Mouse (Mus musculus) limb, embryonic 14.5 days (tissue): ENCODE results near the gene Eln. TPM values are rescaled to one million over a fixed set of nuclear protein-coding genes. Genes with fewer than 3 reads are reported as not detected.

Experiments used
- ATAC-seq: fragments of 200-750 bp; cut with Nextera tagmentation; 2 replicates; pipeline ENCODE4 v1.8.0; 2017; ENCODE audit warnings: low read depth, moderate number of reproducible peaks, moderate TSS enrichment; ENCODE audit not compliant: low FRiP score
- DNase-seq: peaks from one replicate; pipeline ENCODE4 v3.0.0-alpha.2; 2015; ENCODE audit warnings: low spot score
- H3K27ac ChIP-seq: fragments of 300-500 bp; sonication (generic); replicated peaks from 2 replicates; pipeline ENCODE4 v1.5.1; 2014; ENCODE audit warnings: low read depth, mild to moderate bottlenecking, low read length, moderate library complexity, mixed read lengths
- H3K27me3 ChIP-seq: fragments of 300-500 bp; sonication (generic); 2 replicates; pipeline ENCODE4 v1.6.1; 2014; ENCODE audit warnings: low read length, mixed read lengths; ENCODE audit not compliant: control insufficient read depth, insufficient read depth
- H3K36me3 ChIP-seq: fragments of 300-500 bp; sonication (generic); 2 replicates; pipeline ENCODE4 v1.6.1; 2014; ENCODE audit warnings: mild to moderate bottlenecking, low read length, moderate library complexity, mixed read lengths; ENCODE audit not compliant: control insufficient read depth, insufficient read depth
- H3K4me1 ChIP-seq: fragments of 300-500 bp; sonication (generic); 2 replicates; pipeline ENCODE4 v1.6.1; 2014; ENCODE audit warnings: antibody characterized with exemption, low read length, mixed read lengths; ENCODE audit not compliant: control insufficient read depth, insufficient read depth
- H3K4me2 ChIP-seq: fragments of 300-500 bp; sonication (generic); replicated peaks from 2 replicates; pipeline ENCODE4 v1.6.1; 2014; ENCODE audit warnings: low read depth, mild to moderate bottlenecking, low read length, moderate library complexity; ENCODE audit not compliant: severe bottlenecking
- H3K4me3 ChIP-seq: fragments of 300-500 bp; sonication (generic); replicated peaks from 2 replicates; pipeline ENCODE4 v1.5.1; 2014; ENCODE audit warnings: low read length
- H3K9ac ChIP-seq: fragments of 300-500 bp; sonication (generic); 2 replicates; pipeline ENCODE4 v1.6.1; 2014; ENCODE audit warnings: mild to moderate bottlenecking, low read depth, low read length, moderate library complexity; ENCODE audit not compliant: severe bottlenecking
- H3K9me3 ChIP-seq: fragments of 300-500 bp; sonication (generic); 2 replicates; pipeline ENCODE4 v1.6.1; 2016; ENCODE audit warnings: low read length; ENCODE audit not compliant: control insufficient read depth
- POLR2A ChIP-seq: fragments of 200-500 bp; IDR thresholded peaks from 2 replicates; pipeline ENCODE4 v1.8.0; 2012; ENCODE audit warnings: inconsistent platforms, mild to moderate bottlenecking, moderate library complexity, borderline replicate concordance; ENCODE audit not compliant: insufficient read depth, insufficient read length; ENCODE audit errors: extremely low read depth
- WGBS: fragments of 180-500 bp; shearing (Covaris S2); extraction: QIAGEN DNeasy Blood & Tissue Kit; methylation state at CpG from one replicate; pipeline ENCODE4 v1.1.7; 2014; 5-methylcytosine and 5-hydroxymethylcytosine counted together
- polyA plus RNA-seq, 2 experiments: library from polyadenylated mRNA; depleted of rRNA in 1 of 2; stranded (reverse) in 1 of 2; unstranded in 1 of 2; fragments of >200 nt; fragmentation: Nextera tagmentation in 1 of 2; extraction: Ambion mirVana in 1 of 2; gene quantifications; 2 replicates each; pipeline versions ENCODE4 v1.2.1 to v1.2.3; 2012 to 2014

Gene Eln
- polyA plus RNA-seq, 2 experiments: 121 to 249 TPM

GRCm38 (mm10) chr5:134745000-134745399, 2.1 kb downstream of the Eln start:
- H3K4me3 ChIP-seq: no peak overlapping the region
- ATAC-seq (no peak), DNase-seq (no peak)
- H3K9me3 ChIP-seq: no peaks in the 10 kb centered on the region
- no peak overlapping the region for H3K4me2 ChIP-seq
- no peaks in the 10 kb centered on the region for H3K27me3 ChIP-seq
- no peaks in the 10 kb centered on the region for H3K36me3 ChIP-seq
- WGBS: 80% methylated on average over 3 of the region's 3 CpGs
- TF ChIP-seq POLR2A: no peak
- H3K4me1 ChIP-seq: peaks cover 38% of the 10 kb centered on the region
- H3K9ac ChIP-seq: no peak overlapping the region
- no peak overlapping the region for H3K27ac ChIP-seq

- DNase-seq: no peak
- Histone ChIP-seq H3K4me2 (no peak overlapping the region), H3K27ac (no peak overlapping the region), H3K27me3 (no peaks in the 10 kb centered on the region), H3K9ac (no peak overlapping the region), H3K36me3 (no peaks in the 10 kb centered on the region), H3K4me3 (no peak overlapping the region), H3K9me3 (no peaks in the 10 kb centered on the region), H3K4me1 (peaks cover 33% of the 10 kb centered on the region)
- no peak for TF ChIP-seq POLR2A
- 58% methylated on average over 12 of the region's 12 CpGs for WGBS
- no peak for ATAC-seq
These were observed 3.1 kb downstream of the Eln start for GRCm38 (mm10) chr5:134743991-134744390.

- H3K4me3 ChIP-seq: no peak overlapping the region
- no peaks in the 10 kb centered on the region for H3K9me3 ChIP-seq
- H3K4me2 ChIP-seq: no peak overlapping the region
- no peaks in the 10 kb centered on the region for H3K27me3 ChIP-seq
- ATAC-seq (0 out of 2 replicates have a peak, but pooled peaks have one; percentile 27), DNase-seq (no peak)
- H3K9ac ChIP-seq: no peak overlapping the region; the same call in 1 of the 2 replicates
- H3K36me3 ChIP-seq: peaks cover 3% of the 10 kb centered on the region
- 0 out of 2 replicates have a peak overlapping the region, but pooled peaks have one; percentile 50 for H3K27ac ChIP-seq
- TF ChIP-seq POLR2A: no peak
- 10% methylated on average over 19 of the region's 19 CpGs for WGBS
- peaks cover 26% of the 10 kb centered on the region for H3K4me1 ChIP-seq
These were observed 4.8 kb downstream of the Eln start for GRCm38 (mm10) chr5:134742221-134742795.

- H3K4me1 ChIP-seq: peaks cover 19% of the 10 kb centered on the region
- H3K4me3 ChIP-seq: no peak overlapping the region
- no peak for DNase-seq
- H3K36me3 ChIP-seq: peaks cover 7% of the 10 kb centered on the region
- 39% methylated on average over 11 of the region's 11 CpGs for WGBS
- no peaks in the 10 kb centered on the region for H3K27me3 ChIP-seq
- no peak for ATAC-seq
- H3K4me2 ChIP-seq: no peak overlapping the region
- H3K27ac ChIP-seq: 0 out of 2 replicates have a peak overlapping the region, but pooled peaks have one; percentile 33
- no peak for TF ChIP-seq POLR2A
- H3K9me3 ChIP-seq: no peaks in the 10 kb centered on the region
- H3K9ac ChIP-seq: peak overlapping the region; percentile 25; the same call in 1 of the 2 replicates
These were observed 6.4 kb downstream of the Eln start for GRCm38 (mm10) chr5:134740501-134741341.

GRCm38 (mm10) chr5:134739951-134740350, 7.2 kb downstream of the Eln start:
- Histone ChIP-seq H3K27me3 (no peaks in the 10 kb centered on the region), H3K27ac (no peak overlapping the region), H3K4me1 (peaks cover 16% of the 10 kb centered on the region), H3K9ac (no peak overlapping the region), H3K4me3 (no peak overlapping the region), H3K36me3 (peaks cover 11% of the 10 kb centered on the region), H3K9me3 (no peaks in the 10 kb centered on the region), H3K4me2 (no peak overlapping the region)
- ATAC-seq (no peak), DNase-seq (no peak)
- WGBS: 54% methylated on average over 3 of the region's 3 CpGs
- no peak for TF ChIP-seq POLR2A
